Mouse (Mus musculus) liver, embryonic 14.5 days (tissue): ENCODE data around the gene Armc8. TPM values are rescaled to one million over a fixed set of nuclear protein-coding genes. Genes with fewer than 3 reads are reported as not detected.

Source experiments
- ATAC-seq: fragments of 200-750 bp; cut with Nextera tagmentation; 2 replicates; pipeline ENCODE4 v1.8.0; 2017; ENCODE audit warnings: moderate number of reproducible peaks, mild to moderate bottlenecking, moderate library complexity; ENCODE audit not compliant: insufficient read depth
- DNase-seq, 3 experiments: peaks; one replicate each; pipeline ENCODE4 v3.0.0-alpha.2; 2012 to 2013; ENCODE audit warnings: low read depth in 3 of 3, low spot score in 3 of 3
- H3K27ac ChIP-seq: fragments of 300-500 bp; sonication (generic); 2 replicates; pipeline ENCODE4 v1.5.1; 2014; ENCODE audit warnings: moderate library complexity, mild to moderate bottlenecking, control low read depth, inconsistent platforms
- H3K27me3 ChIP-seq: fragments of 300-500 bp; sonication (generic); 2 replicates; pipeline ENCODE4 v1.6.1; 2014; ENCODE audit warnings: mild to moderate bottlenecking, low read length, moderate library complexity; ENCODE audit not compliant: control insufficient read depth, insufficient read depth
- H3K36me3 ChIP-seq: fragments of 300-500 bp; sonication (generic); replicated peaks from 2 replicates; pipeline ENCODE4 v1.6.1; 2014; ENCODE audit warnings: low read depth; ENCODE audit not compliant: control insufficient read depth, insufficient read depth
- H3K4me1 ChIP-seq, 2 experiments: fragments of 200-500 bp in 1 of 2; fragments of 300-500 bp in 1 of 2; sonication (generic) in 1 of 2; replicated peaks; 2 replicates each; pipeline ENCODE4 v1.6.1; 2012 to 2014; ENCODE audit warnings: antibody characterized with exemption in 1 of 2, inconsistent platforms in 1 of 2, low read length in 1 of 2; ENCODE audit not compliant: control insufficient read depth in 2 of 2, insufficient read depth in 2 of 2
- H3K4me2 ChIP-seq: fragments of 300-500 bp; sonication (generic); 2 replicates; pipeline ENCODE4 v1.6.1; 2014; ENCODE audit warnings: low read depth, mild to moderate bottlenecking, control low read depth, moderate library complexity
- H3K4me3 ChIP-seq, 2 experiments: fragments of 200-500 bp in 1 of 2; fragments of 300-500 bp in 1 of 2; sonication (generic) in 1 of 2; 2 replicates each; pipeline ENCODE4 v1.5.1; 2012 to 2014; ENCODE audit warnings: low read depth in 2 of 2, low read length in 2 of 2, mild to moderate bottlenecking in 2 of 2, control low read depth in 1 of 2, inconsistent platforms in 1 of 2, moderate library complexity in 1 of 2; ENCODE audit not compliant: insufficient read depth in 1 of 2
- H3K9ac ChIP-seq: fragments of 300-500 bp; sonication (generic); replicated peaks from 2 replicates; pipeline ENCODE4 v1.6.1; 2014; ENCODE audit warnings: mild to moderate bottlenecking, control low read depth, moderate library complexity
- H3K9me3 ChIP-seq: fragments of 300-500 bp; sonication (generic); 2 replicates; pipeline ENCODE4 v1.6.1; 2016; ENCODE audit warnings: low read length, mixed read lengths; ENCODE audit not compliant: control insufficient read depth
- CTCF ChIP-seq: IDR thresholded peaks from 2 replicates; pipeline ENCODE4 v1.5.1; 2016; ENCODE audit warnings: antibody characterized with exemption, low read depth, control low read depth
- EP300 ChIP-seq: IDR thresholded peaks from 2 replicates; pipeline ENCODE4 v1.6.1; 2016; ENCODE audit warnings: antibody characterized with exemption, low read depth
- WGBS: fragments of 180-500 bp; shearing (Covaris S2); extraction: QIAGEN DNeasy Blood & Tissue Kit; methylation state at CpG from one replicate; pipeline ENCODE4 v1.1.7; 2014; ENCODE audit not compliant: insufficient replicate concordance; 5-methylcytosine and 5-hydroxymethylcytosine counted together
- polyA plus RNA-seq, 2 experiments: library from polyadenylated mRNA; depleted of rRNA in 1 of 2; stranded (reverse) in 1 of 2; unstranded in 1 of 2; fragments of >200 nt; fragmentation: Nextera tagmentation in 1 of 2; extraction: Ambion mirVana in 1 of 2; gene quantifications; 2 replicates each; pipeline versions ENCODE4 v1.2.1 to v1.2.3; 2012 to 2014

Armc8 gene
- polyA plus RNA-seq, 2 experiments, result 6.8 to 7.6 TPM

GRCm38 (mm10) chr9:99555253-99555652 lies 13.4 kb downstream of the Armc8 start:
- no peak overlapping the region for H3K9ac ChIP-seq
- H3K4me2 ChIP-seq, result no peak overlapping the region
- 30% methylated on average over 3 of the region's 3 CpGs for WGBS
- H3K27ac ChIP-seq, result no peak overlapping the region
- peaks cover 17 to 29% of the 10 kb centered on the region in 2 experiments for H3K4me1 ChIP-seq
- H3K4me3 ChIP-seq, result no peak overlapping the region
- no peak for TF ChIP-seq EP300
- TF ChIP-seq CTCF, result no peak
- no peak for ATAC-seq
- no peak for DNase-seq
- no peaks in the 10 kb centered on the region for H3K9me3 ChIP-seq
- H3K36me3 ChIP-seq, result no peaks in the 10 kb centered on the region
- H3K27me3 ChIP-seq, result no peaks in the 10 kb centered on the region

- DNase-seq, result no peak
- Histone ChIP-seq H3K4me1 (peaks cover 15 to 27% of the 10 kb centered on the region in 2 experiments), H3K9me3 (no peaks in the 10 kb centered on the region), H3K9ac (no peak overlapping the region), H3K4me3 (no peak overlapping the region), H3K4me2 (no peak overlapping the region), H3K27me3 (no peaks in the 10 kb centered on the region), H3K27ac (no peak overlapping the region), H3K36me3 (no peaks in the 10 kb centered on the region)
- no peak; the same call in 1 of the 2 replicates for ATAC-seq
- no peak for TF ChIP-seq CTCF
- TF ChIP-seq EP300, result no peak; the same call in 1 of the 2 replicates
Observed at GRCm38 (mm10) chr9:99554052-99554451, 14.6 kb downstream of the Armc8 start.

- H3K36me3 ChIP-seq, result no peaks in the 10 kb centered on the region
- H3K4me3 ChIP-seq, result no peak overlapping the region
- DNase-seq, result no peak
- no peak for TF ChIP-seq CTCF
- H3K27ac ChIP-seq, result no peak overlapping the region
- ATAC-seq, result no peak
- no peaks in the 10 kb centered on the region for H3K9me3 ChIP-seq
- no peak overlapping the region for H3K9ac ChIP-seq
- H3K4me1 ChIP-seq, result peaks cover 15 to 24% of the 10 kb centered on the region in 2 experiments
- H3K27me3 ChIP-seq, result no peaks in the 10 kb centered on the region
- WGBS, result 53% methylated on average over 2 of the region's 2 CpGs
- H3K4me2 ChIP-seq, result no peak overlapping the region
Observed at GRCm38 (mm10) chr9:99553049-99553448, 15.7 kb downstream of the Armc8 start.

- H3K4me1 ChIP-seq, result peaks cover 6 to 18% of the 10 kb centered on the region in 2 experiments
- no peaks in the 10 kb centered on the region for H3K36me3 ChIP-seq
- H3K27me3 ChIP-seq, result no peaks in the 10 kb centered on the region
- ATAC-seq, result no peak
- TF ChIP-seq CTCF, result no peak
- TF ChIP-seq EP300, result no peak
- H3K4me3 ChIP-seq, result no peak overlapping the region
- no peaks in the 10 kb centered on the region for H3K9me3 ChIP-seq
- no peak overlapping the region for H3K4me2 ChIP-seq
- no peak for DNase-seq
- H3K27ac ChIP-seq, result no peak overlapping the region
- WGBS, result 67% methylated on average over 2 of the region's 2 CpGs
- no peak overlapping the region for H3K9ac ChIP-seq
Observed at GRCm38 (mm10) chr9:99552068-99552467, 16.6 kb downstream of the Armc8 start.

- Histone ChIP-seq H3K9me3 (no peaks in the 10 kb centered on the region), H3K9ac (no peak overlapping the region), H3K36me3 (no peaks in the 10 kb centered on the region), H3K4me3 (no peak overlapping the region), H3K4me1 (no peaks in the 10 kb centered on the region), H3K27ac (no peak overlapping the region), H3K4me2 (no peak overlapping the region), H3K27me3 (no peaks in the 10 kb centered on the region)
- DNase-seq, result no peak
- WGBS, result 67% methylated on average over 1 of the region's 1 CpGs
- TF ChIP-seq EP300 (no peak), CTCF (no peak; the same call in 1 of the 2 replicates)
- ATAC-seq, result no peak
Observed at GRCm38 (mm10) chr9:99546259-99546658, 22.4 kb downstream of the Armc8 start.
